Mouse (Mus musculus) cerebellum, adult 2 months (tissue): ENCODE data around the gene Cpne1.

Experiments used
- CTCF ChIP-seq: fragments of 200-500 bp; IDR thresholded peaks from 2 replicates; pipeline ENCODE4 v1.5.1; 2011; ENCODE audit warnings: low read depth, mild to moderate bottlenecking, control low read depth, low read length, moderate library complexity, borderline replicate concordance; ENCODE audit not compliant: insufficient read depth
- POLR2A ChIP-seq: fragments of 200-500 bp; IDR thresholded peaks from 2 replicates; pipeline ENCODE4 v1.6.1; 2011; ENCODE audit warnings: low read length, control low read depth, borderline replicate concordance; ENCODE audit not compliant: insufficient read depth

DNA sequence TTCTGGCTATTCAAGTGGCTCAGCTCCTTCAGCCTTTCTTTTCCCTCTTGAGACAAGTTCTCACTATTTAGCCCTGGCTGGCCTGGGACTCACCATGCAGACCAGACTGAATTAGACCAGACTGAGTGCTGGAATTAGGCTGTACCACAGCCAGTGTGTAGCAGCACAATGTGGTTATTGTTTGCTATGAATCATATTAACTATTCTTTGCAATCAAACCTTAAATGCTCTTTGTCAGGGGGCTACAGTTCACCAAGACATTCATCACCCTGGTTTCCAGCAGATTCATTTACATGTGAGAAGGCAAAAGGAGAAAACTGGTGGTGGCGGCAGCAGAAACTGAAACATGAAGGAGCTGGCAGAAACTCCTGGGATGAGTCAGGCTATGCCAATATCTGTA, 22.0 kb downstream of the Cpne1 start:
- no peak for TF ChIP-seq CTCF
- TF ChIP-seq POLR2A: no peak
